25 mouse cellular contexts compared by ENCODE assay signal in the genomic region with DNA sequence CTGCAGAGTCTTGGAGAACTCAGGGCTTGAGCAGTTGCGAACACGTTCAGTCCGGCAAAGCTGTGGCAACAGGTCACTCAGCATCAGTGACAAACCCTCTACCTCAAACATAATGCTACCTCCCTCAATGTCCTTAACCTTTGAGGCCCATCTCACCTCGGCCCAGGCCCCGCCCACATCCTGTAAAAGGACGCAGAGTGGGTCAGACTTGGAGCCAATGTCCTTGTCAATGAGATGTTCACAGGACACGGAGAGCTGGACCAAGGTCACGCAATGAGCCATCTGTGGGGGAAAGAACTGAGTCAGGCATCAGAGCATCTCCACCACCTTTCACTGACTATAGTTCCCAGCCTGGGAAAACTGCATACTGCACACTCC. TPM values are rescaled to one million over a fixed set of nuclear protein-coding genes. Genes with fewer than 3 reads are reported as not detected.
DNase-seq lines count a peak whose midpoint lies in the region; ATAC-seq and TF ChIP-seq lines count a peak whose summit lies in the region.
"Had no signal": no experiment of that assay in that cellular context is flagged by ENCODE, and none has a peak within 500 bp of the region (broad histone marks: within the 10 kb centered on the region; RNA-seq: fewer than 3 reads in every experiment).

No protein-coding gene starts in this region.

- no peak overlapping the region for H3K4me2 ChIP-seq in hindbrain, embryonic 15.5 days
- H3K4me2 ChIP-seq in hindbrain, embryonic 16.5 days (ENCODE audit: low read length), result no peak overlapping the region
- H3K4me2 ChIP-seq in midbrain, postnatal 0 days (ENCODE audit: low read depth, low read length, poor library complexity, severe bottlenecking), result no peak overlapping the region
- H3K4me2 ChIP-seq: embryonic facial prominence, embryonic 12.5 days; forebrain, embryonic 12.5 days; hindbrain, embryonic 12.5 days; lung, embryonic 15.5 days; neural tube, embryonic 13.5 days had no signal

- no peaks in the 10 kb centered on the region; the same call in 1 of the 2 replicates for H3K4me1 ChIP-seq in hindbrain, embryonic 15.5 days (replicated peaks)
- 0 out of 2 replicates have a peak, but pooled peaks cover 3% of the 10 kb centered on the region for H3K4me1 ChIP-seq in hindbrain, embryonic 16.5 days (ENCODE audit: control insufficient read depth, insufficient read depth, low read depth, low read length)
- H3K4me1 ChIP-seq in midbrain, embryonic 10.5 days, result no peaks in the 10 kb centered on the region
- no peaks in the 10 kb centered on the region for H3K4me1 ChIP-seq in midbrain, postnatal 0 days (ENCODE audit: insufficient read depth, low read length)
- H3K4me1 ChIP-seq in forebrain, embryonic 10.5 days, result 0 out of 2 replicates have a peak, but pooled peaks cover 3% of the 10 kb centered on the region
- H3K4me1 ChIP-seq: lung, embryonic 15.5 days had no signal

- 92% methylated on average over 8 of the region's 8 CpGs for WGBS in hindbrain, embryonic 15.5 days
- WGBS in hindbrain, embryonic 16.5 days, result 89% methylated on average over 8 of the region's 8 CpGs
- 92% methylated on average over 8 of the region's 8 CpGs for WGBS in midbrain, embryonic 10.5 days
- WGBS in midbrain, postnatal 0 days, result 91% methylated on average over 8 of the region's 8 CpGs
- 91% methylated on average over 8 of the region's 8 CpGs for WGBS in forebrain, embryonic 10.5 days

- peaks cover 48% of the 10 kb centered on the region for H3K36me3 ChIP-seq in hindbrain, embryonic 15.5 days
- H3K36me3 ChIP-seq in hindbrain, embryonic 16.5 days (ENCODE audit: control insufficient read depth, insufficient read depth, low read length), result peaks cover 32% of the 10 kb centered on the region
- H3K36me3 ChIP-seq in midbrain, embryonic 10.5 days, result peaks cover 55% of the 10 kb centered on the region
- H3K36me3 ChIP-seq in midbrain, postnatal 0 days (ENCODE audit: insufficient read depth, low read length), result peaks cover 45% of the 10 kb centered on the region
- peaks cover 66% of the 10 kb centered on the region for H3K36me3 ChIP-seq in forebrain, embryonic 10.5 days (replicated peaks)

- no peak overlapping the region for H3K27ac ChIP-seq in hindbrain, embryonic 15.5 days (replicated peaks)
- no peak overlapping the region for H3K27ac ChIP-seq in hindbrain, embryonic 16.5 days (ENCODE audit: low read depth, low read length)
- H3K27ac ChIP-seq in midbrain, embryonic 10.5 days (replicated peaks), result no peak overlapping the region
- no peak overlapping the region for H3K27ac ChIP-seq in midbrain, postnatal 0 days (ENCODE audit: low read depth, low read length)
- no peak overlapping the region for H3K27ac ChIP-seq in forebrain, embryonic 10.5 days
- H3K27ac ChIP-seq: embryonic facial prominence, embryonic 12.5 days; hindbrain, embryonic 12.5 days; kidney, postnatal 0 days; left cerebral cortex, adult 2 months; liver, embryonic 14.5 days; lung, embryonic 15.5 days; neural tube, embryonic 13.5 days had no signal

- DNase-seq in heart, adult 11 months, result peak; percentile 65
- DNase-seq in heart, adult 9 months (ENCODE audit: low spot score in 2 of 2), result no peak
- DNase-seq in midbrain, embryonic 10.5 days (ENCODE audit: low spot score), result peak; percentile 8
- DNase-seq in midbrain, postnatal 0 days (ENCODE audit: low spot score), result no peak
- no peak for DNase-seq in forebrain, embryonic 10.5 days (ENCODE audit: extremely low spot score, low spot score)
- DNase-seq: midbrain, embryonic 14.5 days; right cerebral cortex, postnatal 25 days; spleen, adult 18-20 months had no signal

- no peak overlapping the region for H3K9ac ChIP-seq in hindbrain, embryonic 15.5 days
- H3K9ac ChIP-seq in hindbrain, embryonic 16.5 days (ENCODE audit: low read depth, low read length), result no peak overlapping the region
- H3K9ac ChIP-seq in midbrain, postnatal 0 days (replicated peaks; ENCODE audit: low read length, poor library complexity, severe bottlenecking), result no peak overlapping the region
- H3K9ac ChIP-seq: embryonic facial prominence, embryonic 12.5 days; forebrain, embryonic 12.5 days; hindbrain, embryonic 12.5 days; liver, embryonic 14.5 days; lung, embryonic 15.5 days; neural tube, embryonic 13.5 days had no signal

- H3K4me3 ChIP-seq in hindbrain, embryonic 15.5 days, result no peak overlapping the region
- H3K4me3 ChIP-seq in hindbrain, embryonic 16.5 days (ENCODE audit: low read length), result no peak overlapping the region
- H3K4me3 ChIP-seq in midbrain, embryonic 10.5 days, result no peak overlapping the region
- no peak overlapping the region for H3K4me3 ChIP-seq in midbrain, postnatal 0 days (ENCODE audit: low read depth, low read length)
- no peak overlapping the region for H3K4me3 ChIP-seq in forebrain, embryonic 10.5 days
- H3K4me3 ChIP-seq: embryonic facial prominence, embryonic 12.5 days; forebrain, embryonic 12.5 days; hindbrain, embryonic 12.5 days; left cerebral cortex, adult 2 months; lung, embryonic 15.5 days; megakaryocyte, embryonic 14.5 days; neural tube, embryonic 13.5 days had no signal

- no peaks in the 10 kb centered on the region for H3K27me3 ChIP-seq in hindbrain, embryonic 15.5 days
- H3K27me3 ChIP-seq in hindbrain, embryonic 16.5 days (replicated peaks; ENCODE audit: control insufficient read depth, insufficient read depth, low read length), result no peaks in the 10 kb centered on the region
- no peaks in the 10 kb centered on the region for H3K27me3 ChIP-seq in midbrain, embryonic 10.5 days (ENCODE audit: low read depth, poor library complexity, severe bottlenecking)
- no peaks in the 10 kb centered on the region for H3K27me3 ChIP-seq in midbrain, postnatal 0 days (ENCODE audit: insufficient read depth, low read length)
- H3K27me3 ChIP-seq in forebrain, embryonic 10.5 days (ENCODE audit: poor library complexity, severe bottlenecking), result no peaks in the 10 kb centered on the region
- H3K27me3 ChIP-seq: embryonic facial prominence, embryonic 12.5 days; forebrain, embryonic 12.5 days; hindbrain, embryonic 12.5 days; lung, embryonic 15.5 days; megakaryocyte, embryonic 14.5 days; neural tube, embryonic 13.5 days had no signal

- ATAC-seq in hindbrain, embryonic 15.5 days (ENCODE audit: low FRiP score, low read depth), result 0 out of 2 replicates have a peak, but pooled peaks have one; percentile 9
- no peak for ATAC-seq in hindbrain, embryonic 16.5 days
- no peak for ATAC-seq in midbrain, postnatal 0 days (ENCODE audit: low FRiP score)
- ATAC-seq: CD4-positive, CD25-positive, alpha-beta regulatory T cell, adult 4 months; inflammation-experienced regulatory T-cells, adult 6 months had no signal

- no peaks in the 10 kb centered on the region for H3K9me3 ChIP-seq in hindbrain, embryonic 15.5 days
- no peaks in the 10 kb centered on the region for H3K9me3 ChIP-seq in hindbrain, embryonic 16.5 days (ENCODE audit: control insufficient read depth, low read length)
- H3K9me3 ChIP-seq in midbrain, embryonic 10.5 days (replicated peaks), result no peaks in the 10 kb centered on the region
- H3K9me3 ChIP-seq in midbrain, postnatal 0 days (ENCODE audit: low read length), result no peaks in the 10 kb centered on the region
- no peaks in the 10 kb centered on the region for H3K9me3 ChIP-seq in forebrain, embryonic 10.5 days
- H3K9me3 ChIP-seq: embryonic facial prominence, embryonic 12.5 days; forebrain, embryonic 12.5 days; hindbrain, embryonic 12.5 days; lung, embryonic 15.5 days; megakaryocyte, embryonic 14.5 days; neural tube, embryonic 13.5 days had no signal

- TF ChIP-seq CTCF in midbrain, postnatal 0 days (IDR thresholded peaks at IDR 0.05), result no peak

RNA-seq across cellular contexts. Expression of a gene that starts 14.2 kb away (rescaled TPM):
- polyA plus RNA-seq in hindbrain, embryonic 15.5 days (2015; fragmentation: Nextera tagmentation; extraction: Ambion mirVana), result 7.0 and 7.3 TPM in 2 replicates
- 7.7 and 9.6 TPM in 2 replicates for polyA plus RNA-seq in hindbrain, embryonic 16.5 days (2015; fragmentation: Nextera tagmentation; extraction: Ambion mirVana)
- polyA plus RNA-seq in midbrain, embryonic 10.5 days (2016; fragmentation: Nextera tagmentation; extraction: Ambion mirVana), result 6.1 and 6.5 TPM in 2 replicates
- total RNA-seq in midbrain, postnatal 0 days (2014; rRNA removed), result 8.1 and 15.2 TPM in 2 replicates
- 8.1 and 8.4 TPM in 2 replicates for polyA plus RNA-seq in midbrain, postnatal 0 days (2015; fragmentation: Nextera tagmentation; extraction: Ambion mirVana)
- polyA plus RNA-seq in forebrain, embryonic 10.5 days (2016; fragmentation: Nextera tagmentation; extraction: Ambion mirVana), result 4.1 TPM in 2 replicates

RNA-seq across cellular contexts. Expression of a gene that starts 26.4 kb away (rescaled TPM):
- polyA plus RNA-seq in hindbrain, embryonic 15.5 days (2015; fragmentation: Nextera tagmentation; extraction: Ambion mirVana), result not detected in 2 replicates
- not detected in 2 replicates for polyA plus RNA-seq in hindbrain, embryonic 16.5 days (2015; fragmentation: Nextera tagmentation; extraction: Ambion mirVana)
- 0.04 and 0.16 TPM in 2 replicates for polyA plus RNA-seq in midbrain, embryonic 10.5 days (2016; fragmentation: Nextera tagmentation; extraction: Ambion mirVana)
- total RNA-seq in midbrain, postnatal 0 days (2014; rRNA removed), result 0.19 TPM in 1 of 2 replicates, not detected in the other
- not detected in 2 replicates for polyA plus RNA-seq in midbrain, postnatal 0 days (2015; fragmentation: Nextera tagmentation; extraction: Ambion mirVana)
- not detected in 2 replicates for polyA plus RNA-seq in forebrain, embryonic 10.5 days (2016; fragmentation: Nextera tagmentation; extraction: Ambion mirVana)
- total RNA-seq: gastrocnemius, postnatal 4 days; layer of hippocampus, postnatal 10 days; left cerebral cortex, adult 2 months; left cerebral cortex, postnatal 36 days had no signal
- polyA plus RNA-seq: CD4-positive, CD25-positive, alpha-beta regulatory T cell, adult 4 months; forebrain, embryonic 12.5 days; heart, embryonic 14.5 days; inflammation-experienced regulatory T-cells, adult 6 months; liver, embryonic 14.5 days; lung, embryonic 15.5 days; neural tube, embryonic 13.5 days had no signal

RNA-seq across cellular contexts. Expression of a gene that starts 32.6 kb away (rescaled TPM):
- polyA plus RNA-seq in hindbrain, embryonic 15.5 days (2015; fragmentation: Nextera tagmentation; extraction: Ambion mirVana), result 26.9 and 28.7 TPM in 2 replicates
- polyA plus RNA-seq in hindbrain, embryonic 16.5 days (2015; fragmentation: Nextera tagmentation; extraction: Ambion mirVana), result 27.8 and 28.3 TPM in 2 replicates
- polyA plus RNA-seq in midbrain, embryonic 10.5 days (2016; fragmentation: Nextera tagmentation; extraction: Ambion mirVana), result 58.9 and 67.0 TPM in 2 replicates
- 30.0 and 34.1 TPM in 2 replicates for total RNA-seq in midbrain, postnatal 0 days (2014; rRNA removed)
- 13.7 and 13.8 TPM in 2 replicates for polyA plus RNA-seq in midbrain, postnatal 0 days (2015; fragmentation: Nextera tagmentation; extraction: Ambion mirVana)
- polyA plus RNA-seq in forebrain, embryonic 10.5 days (2016; fragmentation: Nextera tagmentation; extraction: Ambion mirVana), result 63.3 and 73.3 TPM in 2 replicates

RNA-seq across cellular contexts. Expression of a gene that starts 32.6 kb away (rescaled TPM):
- polyA plus RNA-seq in hindbrain, embryonic 15.5 days (2015; fragmentation: Nextera tagmentation; extraction: Ambion mirVana), result 17.7 and 23.0 TPM in 2 replicates
- 19.3 and 27.6 TPM in 2 replicates for polyA plus RNA-seq in hindbrain, embryonic 16.5 days (2015; fragmentation: Nextera tagmentation; extraction: Ambion mirVana)
- 43.9 and 47.2 TPM in 2 replicates for polyA plus RNA-seq in midbrain, embryonic 10.5 days (2016; fragmentation: Nextera tagmentation; extraction: Ambion mirVana)
- total RNA-seq in midbrain, postnatal 0 days (2014; rRNA removed), result 29.2 and 33.2 TPM in 2 replicates
- 17.2 and 19.8 TPM in 2 replicates for polyA plus RNA-seq in midbrain, postnatal 0 days (2015; fragmentation: Nextera tagmentation; extraction: Ambion mirVana)
- polyA plus RNA-seq in forebrain, embryonic 10.5 days (2016; fragmentation: Nextera tagmentation; extraction: Ambion mirVana), result 47.5 and 50.4 TPM in 2 replicates

RNA-seq across cellular contexts. Expression of a gene that starts 47.7 kb away (rescaled TPM):
- 16.0 and 19.6 TPM in 2 replicates for polyA plus RNA-seq in hindbrain, embryonic 15.5 days (2015; fragmentation: Nextera tagmentation; extraction: Ambion mirVana)
- polyA plus RNA-seq in hindbrain, embryonic 16.5 days (2015; fragmentation: Nextera tagmentation; extraction: Ambion mirVana), result 15.5 and 19.5 TPM in 2 replicates
- polyA plus RNA-seq in midbrain, embryonic 10.5 days (2016; fragmentation: Nextera tagmentation; extraction: Ambion mirVana), result 19.1 and 27.3 TPM in 2 replicates
- 54.1 and 56.8 TPM in 2 replicates for total RNA-seq in midbrain, postnatal 0 days (2014; rRNA removed)
- polyA plus RNA-seq in midbrain, postnatal 0 days (2015; fragmentation: Nextera tagmentation; extraction: Ambion mirVana), result 10.1 and 10.8 TPM in 2 replicates
- 20.7 TPM in 2 replicates for polyA plus RNA-seq in forebrain, embryonic 10.5 days (2016; fragmentation: Nextera tagmentation; extraction: Ambion mirVana)

Comparison
In these comparisons a context has a peak if more than half of its experiments do, and no peak if none do; other contexts are left out.
1. DNase-seq: peak in heart, adult 11 months (single experiment) and midbrain, embryonic 10.5 days (single experiment); none in heart, adult 9 months (0 of 2), midbrain, postnatal 0 days (single experiment) and forebrain, embryonic 10.5 days (single experiment).